Mouse (Mus musculus) testis, adult 2 months (tissue): Measurements from ENCODE around the gene Erc1.

ENCODE experiments used
- CTCF ChIP-seq: fragments of 200-500 bp; IDR thresholded peaks from 2 replicates; pipeline ENCODE4 v1.5.1; 2012; ENCODE audit warnings: low read depth, mild to moderate bottlenecking, inconsistent platforms, low read length, moderate library complexity; ENCODE audit not compliant: control insufficient read depth, insufficient read depth, insufficient replicate concordance
- POLR2A ChIP-seq: fragments of 200-500 bp; IDR thresholded peaks from 2 replicates; pipeline ENCODE4 v1.6.1; 2012; ENCODE audit warnings: low read depth, mild to moderate bottlenecking, inconsistent platforms, low read length, moderate library complexity; ENCODE audit not compliant: control insufficient read depth

DNA sequence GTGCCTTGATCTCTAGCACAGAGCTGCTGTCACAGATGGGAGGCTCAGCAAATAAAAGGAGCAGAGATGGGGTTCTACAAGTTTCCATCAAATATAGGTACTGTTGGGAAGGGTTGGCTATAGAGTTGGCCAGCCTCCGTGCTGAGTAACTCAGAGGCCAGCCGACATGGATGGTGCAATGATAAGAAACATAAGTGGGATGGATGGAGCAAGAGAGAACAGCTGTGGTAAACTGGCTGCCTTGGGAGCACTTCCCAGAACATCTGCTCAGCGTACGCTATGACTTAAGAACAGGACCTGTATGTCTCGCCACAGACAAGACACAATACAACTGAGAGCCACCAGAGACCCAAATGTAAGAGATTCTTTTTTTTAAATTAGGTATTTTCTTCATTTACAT, 264.8 kb downstream of the Erc1 start:
- TF ChIP-seq CTCF (no peak), POLR2A (no peak)
